Mouse (Mus musculus) thymus, adult 18-20 months (tissue): ENCODE measurements around the gene Kpna4.
A peak's percentile ranks its signal among the peaks of the same experiment; 100 is the strongest.
"Not testable (repeated sequence)": the region's sequence is repeated elsewhere in the genome, so short reads cannot be mapped to it uniquely, and the experiment has no call there.

Experiments
- DNase-seq, 2 experiments: peaks; one replicate each; pipeline ENCODE4 v3.0.0; 2022; ENCODE audit warnings: mixed read lengths in 2 of 2

The Kpna4 gene

GRCm38 (mm10) chr3:69094456-69094855 is 32.5 kb downstream of the Kpna4 start:
- DNase-seq, result no peak

GRCm38 (mm10) chr3:69064005-69064404 is 62.9 kb downstream of the Kpna4 start:
- no peak for DNase-seq

GRCm38 (mm10) chr3:69062764-69063163 is 64.1 kb downstream of the Kpna4 start:
- no peak for DNase-seq

GRCm38 (mm10) chr3:69060672-69061071 is 66.2 kb downstream of the Kpna4 start:
- DNase-seq, result no peak

GRCm38 (mm10) chr3:69055871-69056270 is 71.0 kb downstream of the Kpna4 start:
- no peak for DNase-seq

GRCm38 (mm10) chr3:69054760-69055432 is 72.0 kb downstream of the Kpna4 start:
- no peak for DNase-seq

- no peak for DNase-seq
These were observed 75.0 kb downstream of the Kpna4 start for GRCm38 (mm10) chr3:69051894-69052293.

- no peak for DNase-seq
These were observed 77.9 kb downstream of the Kpna4 start for GRCm38 (mm10) chr3:69049011-69049410.

- no peak for DNase-seq
These were observed 79.2 kb downstream of the Kpna4 start for GRCm38 (mm10) chr3:69047684-69048083.

- DNase-seq, result no peak
These were observed 80.4 kb downstream of the Kpna4 start for GRCm38 (mm10) chr3:69046509-69046908.

- peak in 1 of 2 experiments; percentile 13 for DNase-seq
These were observed 81.2 kb downstream of the Kpna4 start for GRCm38 (mm10) chr3:69045750-69046149.

GRCm38 (mm10) chr3:69045400-69045703 is 81.6 kb downstream of the Kpna4 start:
- DNase-seq, result no peak

GRCm38 (mm10) chr3:69044645-69045399 is 82.1 kb downstream of the Kpna4 start, which contains the start of gene Trim59:
Trim59 (minus strand) TSS chr3:69044755.
- peak; percentile 86 to 87 for DNase-seq

- DNase-seq, result no peak
These were observed 82.7 kb downstream of the Kpna4 start for GRCm38 (mm10) chr3:69044167-69044591.

- no peak for DNase-seq
These were observed 85.6 kb downstream of the Kpna4 start for GRCm38 (mm10) chr3:69041298-69041697.

GRCm38 (mm10) chr3:69040105-69040504 is 86.8 kb downstream of the Kpna4 start:
- DNase-seq, result no peak

GRCm38 (mm10) chr3:69026133-69026783 is 100.7 kb downstream of the Kpna4 start:
- DNase-seq, result no peak

GRCm38 (mm10) chr3:69020764-69021163 is 106.1 kb downstream of the Kpna4 start:
- DNase-seq, result no peak

- DNase-seq, result no peak
These were observed 106.6 kb downstream of the Kpna4 start for GRCm38 (mm10) chr3:69020285-69020684.

GRCm38 (mm10) chr3:69018635-69019034 is 108.3 kb downstream of the Kpna4 start:
- DNase-seq, result not testable (repeated sequence)

- no peak for DNase-seq
These were observed 109.7 kb downstream of the Kpna4 start for GRCm38 (mm10) chr3:69017181-69017580.
